Mouse (Mus musculus): Measurements from ENCODE around the gene Cdkal1. TPM values are rescaled to one million over a fixed set of nuclear protein-coding genes. Genes with fewer than 3 reads are reported as not detected.

Cdkal1 gene
- polyA plus RNA-seq, 1 experiment = 13.5 TPM

GRCm38 (mm10) chr13:29370731-29371465 is 484.6 kb downstream of the Cdkal1 start:
- no peak overlapping the region for H3K4me3 ChIP-seq (ENCODE audit: insufficient read depth, low read length)
- no peak overlapping the region for H3K27ac ChIP-seq (ENCODE audit: insufficient read depth, low read depth, low read length)
- TF ChIP-seq CTCF (IDR thresholded peaks at IDR 0.05; ENCODE audit: low read depth, low read length) = no peak
- no peak for TF ChIP-seq POLR2A (IDR thresholded peaks at IDR 0.05; ENCODE audit: borderline replicate concordance, low read depth, low read length)
- 0 out of 2 replicates have a peak, but pooled peaks cover 2% of the 10 kb centered on the region for H3K4me1 ChIP-seq (ENCODE audit: control insufficient read depth, insufficient read depth, low read length)

DNA sequence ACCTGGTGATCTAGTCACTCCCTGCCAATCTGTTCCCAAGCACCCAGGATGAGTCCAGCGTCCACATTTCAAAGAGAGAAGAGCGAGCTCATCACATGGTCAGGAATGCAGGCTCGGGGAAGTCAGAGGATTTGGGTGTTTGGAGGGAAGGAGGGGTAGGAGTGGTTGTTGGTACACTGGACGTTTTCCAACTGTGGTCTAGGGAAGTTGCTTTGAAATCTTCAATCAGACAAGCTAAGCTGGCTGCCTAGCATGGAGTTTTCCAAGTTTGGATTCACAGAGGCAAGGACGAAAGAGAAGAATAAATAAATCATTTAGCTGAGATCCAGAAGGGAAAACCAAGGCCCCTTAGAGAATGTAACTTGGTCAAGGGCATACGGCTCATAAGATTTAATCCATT is 486.7 kb downstream of the Cdkal1 start:
- Histone ChIP-seq H3K4me1 (ENCODE audit: control insufficient read depth, insufficient read depth, low read length) (0 out of 2 replicates have a peak, but pooled peaks cover 3% of the 10 kb centered on the region), H3K27ac (ENCODE audit: insufficient read depth, low read depth, low read length) (no peak overlapping the region), H3K4me3 (ENCODE audit: insufficient read depth, low read length) (no peak overlapping the region)
- TF ChIP-seq POLR2A (IDR thresholded peaks at IDR 0.05; ENCODE audit: borderline replicate concordance, low read depth, low read length) (no peak), CTCF (IDR thresholded peaks at IDR 0.05; ENCODE audit: low read depth, low read length) (no peak)

GRCm38 (mm10) chr13:29364901-29365625 is 490.4 kb downstream of the Cdkal1 start:
- no peak overlapping the region for H3K4me3 ChIP-seq (ENCODE audit: insufficient read depth, low read length)
- H3K4me1 ChIP-seq (ENCODE audit: control insufficient read depth, insufficient read depth, low read length) = 0 out of 2 replicates have a peak, but pooled peaks cover 2% of the 10 kb centered on the region
- TF ChIP-seq POLR2A (IDR thresholded peaks at IDR 0.05; ENCODE audit: borderline replicate concordance, low read depth, low read length) (no peak), CTCF (IDR thresholded peaks at IDR 0.05; ENCODE audit: low read depth, low read length) (no peak)
- H3K27ac ChIP-seq (ENCODE audit: insufficient read depth, low read depth, low read length) = no peak overlapping the region

DNA sequence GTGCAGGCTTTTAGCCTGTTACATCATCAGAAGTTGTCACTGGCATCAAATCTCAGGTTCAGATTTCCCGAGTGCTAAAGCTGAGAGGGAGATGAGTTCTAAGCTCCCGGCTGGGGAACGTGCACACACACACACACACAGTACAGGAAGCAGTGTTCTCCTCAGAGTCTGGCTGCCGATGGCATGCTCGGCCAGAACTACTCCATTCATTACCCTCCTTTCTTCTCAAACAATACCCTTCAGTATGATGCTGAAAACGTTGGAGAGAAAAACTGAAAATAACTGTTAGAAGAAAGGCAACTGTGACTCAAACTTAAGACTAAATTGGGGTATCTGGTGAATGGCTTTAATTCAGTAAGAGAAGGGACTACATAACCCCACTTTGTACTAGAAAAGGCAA is 491.5 kb downstream of the Cdkal1 start:
- no peak overlapping the region for H3K27ac ChIP-seq (ENCODE audit: insufficient read depth, low read depth, low read length)
- H3K4me3 ChIP-seq (ENCODE audit: insufficient read depth, low read length) = no peak overlapping the region
- 0 out of 2 replicates have a peak, but pooled peaks cover 2% of the 10 kb centered on the region for H3K4me1 ChIP-seq (ENCODE audit: control insufficient read depth, insufficient read depth, low read length)
- TF ChIP-seq CTCF (IDR thresholded peaks at IDR 0.05; ENCODE audit: low read depth, low read length) (no peak), POLR2A (IDR thresholded peaks at IDR 0.05; ENCODE audit: borderline replicate concordance, low read depth, low read length) (no peak)

DNA sequence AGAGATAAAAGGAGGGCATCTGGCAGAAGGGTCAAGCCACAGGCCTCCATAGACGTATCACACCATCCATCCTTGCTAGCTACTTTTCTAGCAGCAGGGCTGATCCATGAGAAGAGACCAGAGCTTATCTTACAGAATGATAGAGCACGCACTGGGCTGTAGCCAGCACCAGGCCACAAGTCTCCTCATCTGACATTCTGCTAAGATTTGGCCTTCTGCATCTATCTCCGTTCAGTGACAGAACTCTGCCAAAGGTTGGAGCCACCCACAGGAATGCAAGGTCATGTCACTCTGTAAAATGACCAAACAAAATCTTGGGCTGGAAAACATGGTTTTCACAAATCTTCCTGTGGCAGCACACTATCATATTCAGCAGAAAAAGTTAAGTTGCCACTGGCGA is 493.6 kb downstream of the Cdkal1 start:
- Histone ChIP-seq H3K4me3 (ENCODE audit: insufficient read depth, low read length) (no peak overlapping the region), H3K4me1 (ENCODE audit: control insufficient read depth, insufficient read depth, low read length) (0 out of 2 replicates have a peak, but pooled peaks cover 2% of the 10 kb centered on the region), H3K27ac (ENCODE audit: insufficient read depth, low read depth, low read length) (no peak overlapping the region)
- TF ChIP-seq CTCF (IDR thresholded peaks at IDR 0.05; ENCODE audit: low read depth, low read length) (no peak), POLR2A (IDR thresholded peaks at IDR 0.05; ENCODE audit: borderline replicate concordance, low read depth, low read length) (no peak)

- H3K27ac ChIP-seq (ENCODE audit: insufficient read depth, low read depth, low read length) = no peak overlapping the region
- H3K4me1 ChIP-seq (ENCODE audit: control insufficient read depth, insufficient read depth, low read length) = 0 out of 2 replicates have a peak, but pooled peaks cover 2% of the 10 kb centered on the region
- TF ChIP-seq POLR2A (IDR thresholded peaks at IDR 0.05; ENCODE audit: borderline replicate concordance, low read depth, low read length) (no peak), CTCF (IDR thresholded peaks at IDR 0.05; ENCODE audit: low read depth, low read length) (no peak)
- H3K4me3 ChIP-seq (ENCODE audit: insufficient read depth, low read length) = no peak overlapping the region
Observed at GRCm38 (mm10) chr13:29360899-29361298, 494.6 kb downstream of the Cdkal1 start.

- Histone ChIP-seq H3K4me3 (ENCODE audit: insufficient read depth, low read length) (no peak overlapping the region), H3K27ac (ENCODE audit: insufficient read depth, low read depth, low read length) (no peak overlapping the region), H3K4me1 (ENCODE audit: control insufficient read depth, insufficient read depth, low read length) (no peaks in the 10 kb centered on the region)
- TF ChIP-seq POLR2A (IDR thresholded peaks at IDR 0.05; ENCODE audit: borderline replicate concordance, low read depth, low read length) (no peak), CTCF (IDR thresholded peaks at IDR 0.05; ENCODE audit: low read depth, low read length) (no peak)
Observed at GRCm38 (mm10) chr13:29359341-29359740, 496.1 kb downstream of the Cdkal1 start.

DNA sequence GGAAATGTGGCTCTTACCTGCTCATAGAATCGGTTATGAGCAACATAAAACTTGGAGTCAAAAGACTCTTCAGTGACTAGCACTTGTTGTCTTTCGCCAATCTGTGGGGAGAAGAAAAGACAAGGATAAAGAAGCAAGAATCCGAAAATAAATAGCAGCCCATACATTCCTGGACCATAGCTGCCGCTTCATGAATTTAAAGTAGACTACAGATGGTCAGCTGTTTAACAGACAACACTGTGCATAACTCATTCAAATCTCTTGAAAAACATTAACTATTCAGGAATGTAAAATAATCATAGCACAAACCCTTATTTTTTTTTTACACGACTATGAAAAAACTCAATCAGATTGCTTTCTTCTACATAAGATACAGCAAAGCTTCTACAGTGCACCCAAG is 498.0 kb downstream of the Cdkal1 start:
- Histone ChIP-seq H3K27ac (ENCODE audit: insufficient read depth, low read depth, low read length) (no peak overlapping the region), H3K4me3 (ENCODE audit: insufficient read depth, low read length) (no peak overlapping the region), H3K4me1 (ENCODE audit: control insufficient read depth, insufficient read depth, low read length) (no peaks in the 10 kb centered on the region)
- TF ChIP-seq CTCF (IDR thresholded peaks at IDR 0.05; ENCODE audit: low read depth, low read length) (no peak), POLR2A (IDR thresholded peaks at IDR 0.05; ENCODE audit: borderline replicate concordance, low read depth, low read length) (no peak)

DNA sequence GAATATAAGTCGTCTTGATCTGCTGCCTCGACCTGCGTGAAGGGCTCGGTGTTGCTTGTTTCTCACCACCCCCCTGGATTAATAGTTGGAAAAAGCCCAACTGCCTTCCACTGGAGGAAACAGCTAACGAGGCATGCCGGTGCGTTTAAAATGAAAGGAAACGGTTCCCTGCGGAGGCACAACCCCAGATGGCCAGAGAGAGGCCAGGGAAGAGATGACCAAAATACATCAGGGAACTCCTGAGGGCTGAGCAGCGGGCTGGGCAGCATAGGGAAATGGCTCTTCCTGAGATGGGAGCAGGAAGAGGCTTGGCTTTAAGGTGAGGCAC is 499.4 kb downstream of the Cdkal1 start:
- no peak overlapping the region for H3K4me3 ChIP-seq (ENCODE audit: insufficient read depth, low read length)
- no peak for TF ChIP-seq POLR2A (IDR thresholded peaks at IDR 0.05; ENCODE audit: borderline replicate concordance, low read depth, low read length)
- no peak for TF ChIP-seq CTCF (IDR thresholded peaks at IDR 0.05; ENCODE audit: low read depth, low read length)
- H3K4me1 ChIP-seq (ENCODE audit: control insufficient read depth, insufficient read depth, low read length) = no peaks in the 10 kb centered on the region
- no peak overlapping the region for H3K27ac ChIP-seq (ENCODE audit: insufficient read depth, low read depth, low read length)

All from bone marrow macrophage, adult 2 months (primary cell).